Mouse (Mus musculus) liver, postnatal 0 days (tissue): ENCODE data around the gene Adipor2.
A peak's percentile ranks its signal among the peaks of the same experiment; 100 is the strongest.

Experiments used
- CTCF ChIP-seq: sonication (generic); IDR thresholded peaks from 2 replicates; pipeline ENCODE4 v1.5.1; 2016; ENCODE audit warnings: antibody characterized with exemption, low read depth
- EP300 ChIP-seq: IDR thresholded peaks from 2 replicates; pipeline ENCODE4 v1.6.1; 2016; ENCODE audit warnings: antibody characterized with exemption, low read depth, mild to moderate bottlenecking

- no peak for TF ChIP-seq EP300
- TF ChIP-seq CTCF: peak; percentile 35
Measured at GRCm38 (mm10) chr6:119371624-119372023, 45.9 kb downstream of the Adipor2 start.
